Mouse (Mus musculus) spleen, postnatal 14 days (tissue): Measurements from ENCODE around the gene Cdip1.
"Not testable (repeated sequence)": the region's sequence is repeated elsewhere in the genome, so short reads cannot be mapped to it uniquely, and the experiment has no call there.

Experiments used
- DNase-seq, 2 experiments: peaks; one replicate each; pipeline ENCODE4 v3.0.0; 2021 to 2022; ENCODE audit warnings: low spot score in 2 of 2

The Cdip1 gene

GRCm38 (mm10) chr16:4773289-4773970, 16.7 kb downstream of the Cdip1 start:
- DNase-seq = no peak

GRCm38 (mm10) chr16:4768719-4769118, 21.4 kb downstream of the Cdip1 start:
- DNase-seq = no peak

DNA sequence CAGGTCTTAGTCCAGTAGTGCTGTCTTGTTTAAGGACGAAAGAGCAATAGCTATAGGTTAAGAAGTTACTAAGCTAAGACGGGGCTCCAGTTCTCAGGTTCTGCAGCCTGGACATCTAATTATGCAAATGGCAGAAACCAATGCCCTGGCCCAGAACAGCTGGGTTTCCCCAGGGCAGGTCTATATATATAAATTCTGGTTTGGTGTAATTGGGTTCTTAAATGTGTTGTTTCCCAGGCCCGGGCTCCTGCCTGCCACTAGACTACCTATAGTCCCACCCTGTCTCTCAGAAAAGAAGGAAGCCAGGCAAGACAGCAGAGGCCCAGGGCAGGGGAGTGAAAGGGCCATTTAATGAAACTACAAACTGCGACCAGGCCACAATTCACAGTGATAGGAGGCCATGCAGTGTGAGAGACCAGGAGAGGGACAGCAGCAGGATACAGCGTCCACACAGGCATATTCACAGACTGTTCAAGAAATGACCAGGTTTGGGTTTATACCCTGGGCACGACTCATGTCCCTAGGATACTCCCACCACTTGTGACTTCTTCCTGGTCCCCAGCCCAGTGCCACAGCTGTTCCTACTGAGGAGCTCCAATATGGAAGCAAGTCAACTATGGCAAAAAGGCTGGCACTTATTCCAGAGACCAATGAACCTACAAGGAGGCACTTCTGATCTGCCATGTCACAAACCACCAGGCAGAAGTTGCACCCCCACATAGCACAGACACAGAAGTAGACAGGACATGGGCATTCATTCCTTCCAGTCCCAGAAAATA, 22.9 kb downstream of the Cdip1 start:
- no peak for DNase-seq

- no peak for DNase-seq
Measured at GRCm38 (mm10) chr16:4765852-4766251, 24.2 kb downstream of the Cdip1 start.

GRCm38 (mm10) chr16:4763276-4763675, 26.8 kb downstream of the Cdip1 start:
- no peak for DNase-seq

- DNase-seq = no peak
Measured at GRCm38 (mm10) chr16:4762437-4762836, 27.7 kb downstream of the Cdip1 start.

DNA sequence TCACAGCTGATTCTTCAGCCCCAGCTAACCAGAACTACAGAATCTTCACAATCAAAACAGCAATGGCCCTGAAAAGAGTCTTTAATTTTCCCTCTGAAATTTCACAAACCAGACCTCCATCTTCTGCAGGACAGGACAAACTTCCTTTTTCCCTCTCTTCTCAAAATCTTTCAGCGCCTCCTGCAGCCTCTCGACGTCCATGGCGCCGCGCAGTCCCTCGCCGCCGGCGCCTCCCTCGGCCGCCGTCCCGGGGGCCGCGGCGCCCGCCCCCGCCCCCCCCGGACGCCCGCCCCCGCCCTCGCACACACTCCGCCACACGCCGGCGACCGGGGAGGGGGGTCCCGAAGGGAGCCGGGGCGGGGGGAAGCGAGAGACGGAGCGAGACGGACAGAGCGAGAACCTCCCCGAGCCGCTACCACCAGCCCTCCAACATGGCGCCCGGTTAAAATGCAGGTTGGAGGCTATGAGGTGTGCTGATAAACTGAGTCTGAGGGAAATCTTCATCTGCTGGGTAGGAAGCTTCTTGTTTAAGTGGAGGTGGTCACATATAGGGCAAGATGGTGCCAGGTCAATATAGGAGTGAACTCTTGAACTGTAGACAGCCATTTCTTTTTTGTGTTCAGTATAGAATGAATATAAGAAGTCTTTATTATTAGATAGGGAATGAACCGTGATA, 33.3 kb downstream of the Cdip1 start:
- DNase-seq = not testable (repeated sequence)

- no peak for DNase-seq
Measured at GRCm38 (mm10) chr16:4754045-4754444, 36.0 kb downstream of the Cdip1 start.

DNA sequence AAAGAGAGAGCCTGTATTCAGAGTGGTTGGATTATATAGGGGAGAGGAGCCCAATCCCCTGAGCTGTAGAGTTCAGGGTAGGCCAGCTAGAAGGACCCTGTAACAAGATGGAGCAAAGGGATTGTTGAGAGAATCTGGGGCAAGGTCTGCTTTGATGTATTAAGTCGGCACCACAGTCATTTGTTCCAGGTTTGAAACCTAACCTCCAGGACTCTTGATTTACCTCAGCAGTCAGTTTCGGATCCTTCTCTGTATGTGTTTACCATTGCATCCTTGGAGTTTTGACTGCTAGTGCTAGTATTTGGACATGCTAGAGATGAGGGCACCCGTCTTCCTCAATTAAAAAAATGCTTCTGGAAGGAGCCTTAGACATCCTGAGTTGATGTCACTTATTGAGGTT, 37.9 kb downstream of the Cdip1 start:
- no peak for DNase-seq

GRCm38 (mm10) chr16:4742186-4742585, 47.9 kb downstream of the Cdip1 start:
- DNase-seq = no peak

- no peak for DNase-seq
Measured at GRCm38 (mm10) chr16:4739994-4740393, 50.1 kb downstream of the Cdip1 start.

DNA sequence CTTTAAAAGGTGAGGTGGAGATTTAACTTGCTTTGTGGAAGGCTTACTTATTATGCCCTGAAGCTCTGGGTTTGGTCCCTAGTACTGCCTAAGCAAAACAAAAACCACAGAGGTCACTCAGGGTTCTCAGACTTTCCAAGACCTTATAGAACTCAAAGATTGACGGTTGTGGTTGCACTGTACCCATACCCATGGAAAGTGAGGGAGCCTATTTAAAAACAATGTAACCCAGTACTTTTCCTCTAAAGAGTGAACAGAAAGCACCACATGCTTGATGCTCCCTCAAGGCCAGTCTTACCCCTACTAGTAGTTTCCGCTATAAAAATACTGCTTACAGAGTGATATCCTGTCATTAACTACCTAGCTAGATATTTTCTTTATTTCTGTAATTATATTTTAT, 53.8 kb downstream of the Cdip1 start:
- DNase-seq = no peak

DNA sequence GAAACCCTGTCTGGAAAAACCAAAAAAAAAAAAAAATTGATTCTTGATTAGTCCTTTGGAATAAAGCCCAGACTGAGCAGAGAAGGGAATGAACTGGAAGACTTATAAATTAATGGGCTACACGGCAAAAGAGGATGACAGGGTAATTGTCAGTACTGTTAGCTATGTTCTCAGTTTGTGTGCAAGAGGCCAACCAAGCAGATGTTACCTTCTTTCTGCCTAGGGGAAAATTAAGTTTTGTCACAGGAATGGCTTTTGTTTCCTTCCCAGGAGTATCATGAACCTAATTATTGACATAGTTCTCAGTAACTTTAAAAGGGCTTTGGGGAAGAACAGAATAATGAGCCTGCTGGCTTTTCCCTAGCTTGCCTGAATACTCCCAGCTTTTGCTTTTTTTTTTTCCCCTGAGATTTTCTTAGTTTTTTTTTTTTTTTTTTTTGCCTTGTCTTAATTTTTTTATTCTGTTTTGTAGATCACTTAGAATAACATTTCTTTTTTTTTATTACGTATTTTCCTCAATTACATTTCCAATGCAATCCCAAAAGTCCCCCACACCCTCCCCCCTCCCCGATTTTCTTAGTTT, 59.2 kb downstream of the Cdip1 start:
- DNase-seq = no peak

GRCm38 (mm10) chr16:4727963-4728362, 62.1 kb downstream of the Cdip1 start:
- no peak for DNase-seq

DNA sequence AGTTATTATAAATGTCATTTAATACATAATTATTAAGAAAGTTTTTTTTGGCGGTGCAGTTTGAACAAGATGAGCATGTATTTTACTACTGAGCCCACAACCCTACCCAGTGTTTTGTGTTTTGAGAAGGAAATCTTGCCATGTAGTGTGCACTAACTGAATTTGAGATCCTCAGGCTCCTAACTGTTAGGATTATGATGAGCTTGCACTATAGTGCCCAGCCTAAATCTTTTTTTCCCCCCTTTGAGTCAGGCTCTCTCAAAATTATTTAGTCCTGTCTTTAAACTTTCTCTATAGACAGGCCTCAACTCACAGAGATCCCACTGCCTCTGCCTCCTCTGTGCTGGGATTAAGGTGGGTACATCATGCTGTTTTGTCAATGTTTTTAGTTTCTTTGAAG, 62.6 kb downstream of the Cdip1 start:
- DNase-seq = no peak

DNA sequence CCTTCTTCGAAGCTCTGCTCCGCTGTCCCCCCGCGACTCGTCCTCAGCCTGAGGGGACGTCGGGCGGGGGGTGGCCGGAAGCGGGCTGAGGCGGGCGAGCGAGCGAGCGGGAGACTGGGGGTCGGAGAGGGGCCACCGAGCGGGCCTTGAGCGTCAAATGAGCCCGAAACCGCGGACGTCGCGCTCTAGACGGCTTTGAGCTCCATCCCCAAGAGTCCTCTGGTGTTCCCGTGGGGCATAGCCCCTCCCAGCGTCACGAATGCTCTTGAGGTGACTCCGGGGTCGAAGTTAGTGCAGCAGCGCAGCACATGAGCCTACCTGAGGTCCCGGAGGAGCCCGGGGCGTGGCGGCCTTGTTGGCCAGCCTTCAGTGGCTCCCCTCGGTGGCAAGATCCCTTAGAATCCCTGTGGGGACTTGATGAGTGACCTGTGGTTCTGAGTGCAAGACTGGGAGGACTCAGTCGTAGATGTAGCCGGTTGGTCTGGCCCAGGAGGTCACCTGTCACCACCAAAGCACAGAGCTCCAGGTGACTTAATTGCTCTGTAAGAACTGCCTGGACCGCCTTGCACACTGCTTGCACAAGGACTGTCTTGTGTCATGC, 63.5 kb downstream of the Cdip1 start:
- peak; percentile 27 to 35 for DNase-seq

GRCm38 (mm10) chr16:4725780-4726527, 64.1 kb downstream of the Cdip1 start, which contains the start of gene Hmox2:
Gene Hmox2, plus strand, starts transcription at chr16:4726361.
- peak; percentile 93 to 97 for DNase-seq

- no peak for DNase-seq
Measured at GRCm38 (mm10) chr16:4725266-4725665, 64.8 kb downstream of the Cdip1 start.

- no peak for DNase-seq
Measured at GRCm38 (mm10) chr16:4722915-4723209, 67.2 kb downstream of the Cdip1 start.

GRCm38 (mm10) chr16:4722128-4722914, 67.8 kb downstream of the Cdip1 start:
- DNase-seq = no peak
